Mouse (Mus musculus): ENCODE results near the gene Hist2h3c1.

- TF ChIP-seq POLR2A (IDR thresholded peaks at IDR 0.05; ENCODE audit: extremely low read depth, insufficient read depth, low read length) (no peak), CTCF (IDR thresholded peaks at IDR 0.05; ENCODE audit: extremely low read depth, insufficient read depth, low read length) (no peak)
These were observed 10.7 kb downstream of the Hist2h3c1 start for GRCm38 (mm10) chr3:96257190-96257589.
